Mouse (Mus musculus) heart, embryonic 14.5 days (tissue): ENCODE measurements around the gene Abhd17a. TPM values are rescaled to one million over a fixed set of nuclear protein-coding genes. Genes with fewer than 3 reads are reported as not detected.

Source experiments
- ATAC-seq: fragments of 200-750 bp; cut with Nextera tagmentation; 2 replicates; pipeline ENCODE4 v1.8.0; 2017; ENCODE audit warnings: low read depth, moderate TSS enrichment; ENCODE audit not compliant: insufficient number of reproducible peaks, insufficient read depth, low FRiP score
- H3K27ac ChIP-seq, 2 experiments: fragments of 200-500 bp in 1 of 2; fragments of 300-500 bp in 1 of 2; sonication (generic) in 1 of 2; replicated peaks in 1 of 2; 2 replicates each; pipeline ENCODE4 v1.5.1; 2012 to 2014; ENCODE audit warnings: low read depth in 2 of 2, low read length in 2 of 2, control low read depth in 1 of 2, mild to moderate bottlenecking in 1 of 2, mixed read lengths in 1 of 2; ENCODE audit not compliant: control insufficient read depth in 1 of 2, insufficient read depth in 1 of 2
- H3K27me3 ChIP-seq: fragments of 300-500 bp; sonication (generic); 2 replicates; pipeline ENCODE4 v1.6.1; 2014; ENCODE audit warnings: mild to moderate bottlenecking, low read length, control low read depth; ENCODE audit not compliant: control insufficient read depth, insufficient read depth
- H3K36me3 ChIP-seq: fragments of 300-500 bp; sonication (generic); 2 replicates; pipeline ENCODE4 v1.6.1; 2014; ENCODE audit warnings: mild to moderate bottlenecking, control low read depth, low read length, mixed read lengths; ENCODE audit not compliant: control insufficient read depth, insufficient read depth
- H3K4me1 ChIP-seq, 2 experiments: fragments of 200-500 bp in 1 of 2; fragments of 300-500 bp in 1 of 2; sonication (generic) in 1 of 2; 2 replicates each; pipeline ENCODE4 v1.6.1; 2012 to 2014; ENCODE audit warnings: low read length in 2 of 2, control low read depth in 1 of 2, mixed read lengths in 1 of 2; ENCODE audit not compliant: control insufficient read depth in 2 of 2, insufficient read depth in 2 of 2
- H3K4me2 ChIP-seq: fragments of 300-500 bp; sonication (generic); 2 replicates; pipeline ENCODE4 v1.6.1; 2014; ENCODE audit warnings: mild to moderate bottlenecking, low read length
- H3K4me3 ChIP-seq, 2 experiments: fragments of 200-500 bp in 1 of 2; fragments of 300-500 bp in 1 of 2; sonication (generic) in 1 of 2; 2 replicates each; pipeline ENCODE4 v1.5.1; 2012 to 2014; ENCODE audit warnings: low read length in 2 of 2, mild to moderate bottlenecking in 2 of 2, control low read depth in 1 of 2, low read depth in 1 of 2, moderate library complexity in 1 of 2; ENCODE audit not compliant: control insufficient read depth in 1 of 2, insufficient read depth in 1 of 2
- H3K9ac ChIP-seq: fragments of 300-500 bp; sonication (generic); 2 replicates; pipeline ENCODE4 v1.6.1; 2014; ENCODE audit warnings: mild to moderate bottlenecking, low read length
- H3K9me3 ChIP-seq: fragments of 300-500 bp; sonication (generic); 2 replicates; pipeline ENCODE4 v1.6.1; 2016; ENCODE audit warnings: low read length, control low read depth; ENCODE audit not compliant: control insufficient read depth
- WGBS: fragments of 180-500 bp; shearing (Covaris S2); extraction: QIAGEN DNeasy Blood & Tissue Kit; methylation state at CpG from one replicate; pipeline ENCODE4 v1.1.7; 2014; 5-methylcytosine and 5-hydroxymethylcytosine counted together
- polyA plus RNA-seq: library from polyadenylated mRNA; unstranded; fragments of >200 nt; fragmentation: Nextera tagmentation; extraction: Ambion mirVana; gene quantifications from 2 replicates; pipeline ENCODE4 v1.2.1, GENCODE M21; 2014

The Abhd17a gene
- polyA plus RNA-seq, 1 experiment from 2014 or later, result 141 TPM

DNA sequence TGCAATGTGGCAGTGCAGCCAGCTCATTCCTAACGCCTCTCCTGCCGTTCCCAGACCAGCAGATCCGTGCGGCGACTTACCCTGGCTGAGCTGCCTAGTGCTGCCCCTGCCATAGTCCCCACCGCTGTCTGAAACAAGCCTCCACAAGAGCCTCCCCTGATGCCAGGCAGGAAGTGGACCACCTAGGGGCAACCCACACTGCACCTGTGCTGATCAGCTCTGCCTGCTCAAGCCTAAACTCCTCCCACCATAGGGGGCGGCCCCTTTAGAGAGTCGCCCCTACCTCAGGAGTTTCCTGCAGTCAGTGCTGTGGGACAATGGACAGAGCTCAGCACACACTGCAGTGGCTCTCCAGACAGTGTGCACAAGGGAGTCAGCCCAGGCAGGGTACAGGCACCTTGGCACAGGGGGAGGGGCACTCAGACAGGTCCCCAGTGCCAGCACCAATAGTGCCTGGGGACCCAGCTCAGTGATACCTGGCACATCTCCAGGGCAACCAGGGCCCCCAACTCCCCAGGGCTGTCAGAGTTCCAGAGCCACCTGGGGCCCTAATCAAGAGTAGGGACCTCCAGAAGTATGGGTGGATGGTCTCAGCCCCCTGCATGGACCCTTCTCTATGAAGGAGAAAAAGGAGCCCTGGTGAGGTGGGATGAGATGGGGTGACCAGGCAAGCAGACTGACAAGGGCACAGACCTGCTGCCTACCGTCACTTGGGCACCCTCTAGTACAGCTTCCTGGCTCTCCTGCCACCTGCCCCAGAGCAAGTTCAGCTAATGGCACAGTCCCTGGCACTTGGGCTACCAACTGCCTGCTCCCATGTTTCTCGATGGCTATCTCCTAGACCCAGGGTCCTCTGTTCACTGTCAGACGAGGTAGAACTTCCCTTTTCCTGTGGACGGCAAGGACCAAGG lies 5.2 kb downstream of the Abhd17a start:
- H3K4me1 ChIP-seq, result peaks cover 14 to 29% of the 10 kb centered on the region in 2 experiments
- peak overlapping the region; percentile 44; the same call in 1 of the 2 replicates for H3K4me2 ChIP-seq
- 0 out of 2 replicates have a peak overlapping the region, but pooled peaks have one; percentile 12 for H3K9ac ChIP-seq
- no peak for ATAC-seq
- no peak overlapping the region; a peak in 1 of 4 replicates for H3K4me3 ChIP-seq
- no peaks in the 10 kb centered on the region for H3K27me3 ChIP-seq
- WGBS, result 68% methylated on average over 12 of the region's 12 CpGs
- no peaks in the 10 kb centered on the region for H3K9me3 ChIP-seq
- H3K27ac ChIP-seq, result no peak overlapping the region
- peaks cover 42% of the 10 kb centered on the region for H3K36me3 ChIP-seq

DNA sequence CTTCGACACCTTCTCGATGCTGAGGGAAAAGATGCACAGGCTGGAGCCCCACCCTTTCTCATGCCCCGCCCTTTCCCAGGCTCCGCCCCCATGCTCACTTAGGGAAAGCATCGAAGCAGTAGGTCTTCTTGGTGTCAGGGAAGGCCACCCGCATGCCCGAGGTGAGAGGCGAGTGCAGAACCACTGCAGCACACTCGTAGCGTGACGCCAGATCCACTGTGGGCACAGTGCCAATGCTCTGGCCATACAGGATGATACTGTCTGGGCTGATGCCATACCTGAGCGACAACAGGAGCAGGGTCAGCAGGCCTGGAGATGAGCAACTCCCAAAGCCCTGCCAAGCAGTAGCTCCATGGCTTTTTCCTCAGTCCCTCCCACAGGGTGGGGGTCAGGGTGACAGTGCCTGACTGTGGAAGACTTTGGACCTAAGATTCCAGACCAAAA lies 6.1 kb downstream of the Abhd17a start:
- Histone ChIP-seq H3K4me2 (no peak overlapping the region), H3K4me3 (no peak overlapping the region), H3K9me3 (no peaks in the 10 kb centered on the region), H3K27ac (no peak overlapping the region), H3K9ac (0 out of 2 replicates have a peak overlapping the region, but pooled peaks have one; percentile 1), H3K36me3 (peaks cover 42% of the 10 kb centered on the region), H3K27me3 (no peaks in the 10 kb centered on the region), H3K4me1 (peaks cover 13 to 26% of the 10 kb centered on the region in 2 experiments)
- no peak for ATAC-seq
- 38% methylated on average over 12 of the region's 12 CpGs for WGBS

DNA sequence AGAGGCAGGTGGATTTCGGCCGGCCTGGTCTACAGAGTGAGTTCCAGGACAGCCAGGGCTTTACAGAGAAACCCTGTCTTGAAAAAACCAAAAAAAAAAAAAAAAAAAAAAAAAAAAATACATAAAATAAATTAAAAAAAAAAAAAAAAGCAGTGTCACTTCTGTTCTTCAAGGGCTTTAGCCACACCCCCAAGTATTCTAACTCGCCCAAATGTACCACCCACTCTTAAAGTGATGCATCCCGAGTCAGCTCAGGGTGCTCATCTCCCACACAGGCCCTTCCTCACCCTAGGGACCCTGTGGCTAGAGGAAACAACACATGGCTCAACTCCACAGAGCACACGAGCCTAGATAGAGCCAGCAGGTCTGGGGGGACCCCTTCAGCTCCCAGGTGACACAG lies 7.1 kb downstream of the Abhd17a start:
- H3K9ac ChIP-seq, result no peak overlapping the region
- peaks cover 42% of the 10 kb centered on the region for H3K36me3 ChIP-seq
- H3K27me3 ChIP-seq, result no peaks in the 10 kb centered on the region
- H3K4me2 ChIP-seq, result no peak overlapping the region
- H3K9me3 ChIP-seq, result no peaks in the 10 kb centered on the region
- peaks cover 18 to 22% of the 10 kb centered on the region in 2 experiments; a peak in 3 of 4 replicates for H3K4me1 ChIP-seq
- ATAC-seq, result no peak
- no peak overlapping the region for H3K27ac ChIP-seq
- H3K4me3 ChIP-seq, result no peak overlapping the region
- WGBS, result 84% methylated on average over 5 of the region's 5 CpGs

GRCm38 (mm10) chr10:80578911-80579310 lies 11.2 kb downstream of the Abhd17a start:
- H3K27ac ChIP-seq, result peak overlapping the region; percentile 36 to 92; a peak in 3 of 4 replicates
- H3K27me3 ChIP-seq, result no peaks in the 10 kb centered on the region
- peaks cover 24% of the 10 kb centered on the region for H3K36me3 ChIP-seq
- peaks cover 19 to 30% of the 10 kb centered on the region in 2 experiments for H3K4me1 ChIP-seq
- ATAC-seq, result no peak
- H3K9me3 ChIP-seq, result no peaks in the 10 kb centered on the region
- H3K9ac ChIP-seq, result peak overlapping the region; percentile 87; the same call in 1 of the 2 replicates
- WGBS, result 11% methylated on average over 8 of the region's 8 CpGs
- peak overlapping the region; percentile 92 for H3K4me2 ChIP-seq
- H3K4me3 ChIP-seq, result peak overlapping the region; percentile 20 to 87; a peak in 2 of 4 replicates

DNA sequence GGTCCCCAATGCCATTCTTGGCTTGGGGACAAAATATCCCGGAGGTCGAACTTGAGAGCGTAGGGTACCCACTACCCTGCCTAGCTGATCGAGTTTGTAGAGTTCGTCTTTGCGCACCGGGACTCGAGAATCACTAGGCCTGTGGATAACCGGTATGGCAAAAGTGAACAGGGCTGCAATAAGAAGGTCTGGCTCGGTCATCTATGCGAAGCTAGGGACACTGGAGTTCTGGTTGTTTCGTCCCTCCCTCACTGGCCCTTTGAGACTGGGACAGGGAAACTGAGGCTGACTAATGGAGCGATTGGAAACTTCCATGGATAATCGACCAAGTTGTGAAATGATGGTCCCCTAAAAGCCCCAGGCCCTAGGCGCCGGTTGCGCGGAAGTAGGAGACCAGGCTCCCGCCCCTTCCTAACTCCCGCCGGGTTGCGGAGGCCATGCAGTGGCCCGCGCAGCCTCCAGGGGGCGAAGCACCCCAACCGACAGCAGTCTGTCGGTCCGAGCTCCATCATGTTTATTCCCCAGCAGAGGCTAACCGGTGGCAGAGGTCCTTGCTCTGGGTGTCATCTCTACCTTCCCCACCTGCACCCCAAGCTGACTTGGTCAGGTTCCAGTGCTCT lies 11.9 kb downstream of the Abhd17a start:
- 0 out of 2 replicates have a peak, but pooled peaks have one; percentile 22 for ATAC-seq
- H3K9me3 ChIP-seq, result no peaks in the 10 kb centered on the region

GRCm38 (mm10) chr10:80577195-80578130 lies 12.7 kb downstream of the Abhd17a start, which contains the start of gene Klf16:
Klf16 (minus strand) TSS chr10:80577321.
- Histone ChIP-seq H3K36me3 (peaks cover 11% of the 10 kb centered on the region; the same call in 1 of the 2 replicates), H3K9me3 (no peaks in the 10 kb centered on the region), H3K27ac (peak within 1 kb of the TSS; percentile 83 to 92), H3K4me2 (peak within 1 kb of the TSS; percentile 92), H3K27me3 (no peaks in the 10 kb centered on the region), H3K4me3 (peak within 1 kb of the TSS; percentile 81 to 87), H3K4me1 (peaks cover 22 to 39% of the 10 kb centered on the region in 2 experiments), H3K9ac (peak within 1 kb of the TSS; percentile 87)
- WGBS, result under 1% methylated on average over 71 of the region's 97 CpGs
- peak; percentile 84 for ATAC-seq

More for the DNA sequence above, 11.9 kb downstream of the Abhd17a start:
- Histone ChIP-seq H3K4me3 (peak overlapping the region; percentile 81 to 87), H3K9ac (peak overlapping the region; percentile 87), H3K4me2 (peak overlapping the region; percentile 92), H3K36me3 (peaks cover 17% of the 10 kb centered on the region), H3K27me3 (no peaks in the 10 kb centered on the region), H3K4me1 (peaks cover 22 to 35% of the 10 kb centered on the region in 2 experiments), H3K27ac (peak overlapping the region; percentile 83 to 92)
- under 1% methylated on average over 29 of the region's 29 CpGs for WGBS
